Mouse (Mus musculus) layer of hippocampus, adult 2 months (tissue): ENCODE data around the gene C1qtnf5. TPM values are rescaled to one million over a fixed set of nuclear protein-coding genes. Genes with fewer than 3 reads are reported as not detected.

Experiments
- DNase-seq, 2 experiments: peaks; one replicate each; pipeline ENCODE4 v3.0.0; 2022; ENCODE audit warnings: low spot score in 2 of 2
- H3K27ac ChIP-seq: fragments of 200-600 bp; 2 replicates; pipeline ENCODE4 v1.8.1; 2022
- H3K4me3 ChIP-seq: fragments of 200-600 bp; 2 replicates; pipeline ENCODE4 v1.8.1; 2022; ENCODE audit warnings: mild to moderate bottlenecking
- CTCF ChIP-seq: fragments of 200-600 bp; conservative IDR thresholded peaks from 2 replicates; pipeline ENCODE4 v1.8.1; 2022; ENCODE audit warnings: antibody characterized with exemption, mild to moderate bottlenecking, moderate library complexity
- total RNA-seq, 2 experiments: library from RNA; stranded (reverse); gene quantifications; 2 replicates each; pipeline ENCODE4 v1.2.3; 2021

The C1qtnf5 gene
- total RNA-seq, 2 experiments from 2014 or later, result 12.3 to 14.4 TPM

DNA sequence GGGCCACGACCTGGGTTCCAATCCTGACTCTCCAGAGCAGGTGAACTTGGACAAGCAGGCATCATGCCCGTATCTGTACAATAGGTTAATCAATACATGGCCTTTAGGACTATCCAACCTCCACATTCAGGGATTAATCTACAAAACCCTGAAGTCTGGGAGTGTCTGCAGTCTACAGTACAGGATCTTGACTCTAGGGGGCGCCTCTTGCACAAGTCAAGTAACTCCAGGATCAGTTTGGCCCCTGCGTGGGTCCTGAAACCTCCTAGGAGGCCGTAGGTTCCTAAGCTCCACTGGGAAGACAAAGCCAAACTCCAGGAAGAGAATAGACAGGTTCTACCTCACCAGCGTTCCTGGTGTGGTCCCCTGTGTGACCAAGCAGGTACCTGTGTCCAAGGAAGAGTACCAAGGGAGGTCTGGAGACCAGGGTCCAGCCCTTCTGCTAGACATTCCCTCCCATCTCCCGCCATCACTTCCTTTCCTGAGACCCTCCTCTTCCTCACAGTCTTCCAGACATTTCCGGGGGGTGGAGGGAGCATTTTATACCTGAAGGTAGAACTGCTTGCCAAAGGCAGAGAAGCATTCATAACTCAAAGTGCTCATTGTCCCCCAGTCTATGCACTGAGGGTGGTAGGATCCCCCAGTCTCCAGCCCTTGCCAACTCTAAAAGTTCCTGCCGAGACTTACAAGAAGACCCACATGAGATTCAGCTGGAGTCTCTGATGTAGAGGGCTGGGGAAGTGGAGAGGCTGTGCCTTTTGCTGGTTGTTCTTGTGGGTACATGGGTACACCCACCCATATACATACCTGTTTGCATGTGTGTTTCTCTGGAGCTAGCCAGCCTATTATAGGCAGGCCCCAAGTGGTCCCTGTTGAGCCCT lies 32.4 kb upstream of the C1qtnf5 start:
- DNase-seq, result no peak
- TF ChIP-seq CTCF, result peak; percentile 76
- H3K4me3 ChIP-seq, result no peak overlapping the region
- H3K27ac ChIP-seq, result peak overlapping the region; percentile 11; the same call in 1 of the 2 replicates

DNA sequence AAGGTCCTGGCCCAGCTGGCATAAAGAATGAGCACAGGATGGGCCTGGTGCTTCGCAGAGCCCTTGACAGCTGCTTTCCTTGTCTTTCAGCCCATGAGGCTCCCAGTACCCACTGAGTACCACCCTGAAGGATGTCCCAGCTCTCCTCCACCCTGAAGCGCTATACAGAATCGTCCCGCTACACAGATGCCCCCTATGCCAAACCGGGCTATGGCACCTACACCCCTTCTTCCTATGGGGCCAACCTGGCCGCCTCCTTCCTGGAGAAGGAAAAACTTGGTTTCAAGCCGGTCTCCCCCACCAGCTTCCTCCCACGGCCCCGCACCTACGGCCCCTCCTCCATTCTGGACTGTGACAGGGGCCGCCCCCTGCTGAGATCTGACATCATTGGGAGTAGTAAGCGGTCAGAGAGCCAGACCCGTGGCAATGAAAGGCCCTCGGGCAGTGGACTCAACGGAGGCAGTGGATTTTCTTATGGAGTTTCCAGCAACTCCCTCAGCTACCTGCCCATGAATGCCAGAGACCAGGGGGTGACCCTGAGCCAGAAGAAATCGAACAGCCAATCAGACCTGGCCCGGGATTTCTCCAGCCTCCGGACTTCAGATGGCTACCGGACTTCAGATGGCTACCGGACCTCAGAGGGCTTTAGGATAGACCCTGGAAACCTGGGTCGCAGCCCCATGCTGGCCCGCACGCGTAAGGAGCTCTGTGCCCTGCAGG lies 31.6 kb upstream of the C1qtnf5 start:
- Histone ChIP-seq H3K27ac (no peak overlapping the region; the same call in 1 of the 2 replicates), H3K4me3 (no peak overlapping the region)
- DNase-seq, result no peak
- TF ChIP-seq CTCF, result no peak

DNA sequence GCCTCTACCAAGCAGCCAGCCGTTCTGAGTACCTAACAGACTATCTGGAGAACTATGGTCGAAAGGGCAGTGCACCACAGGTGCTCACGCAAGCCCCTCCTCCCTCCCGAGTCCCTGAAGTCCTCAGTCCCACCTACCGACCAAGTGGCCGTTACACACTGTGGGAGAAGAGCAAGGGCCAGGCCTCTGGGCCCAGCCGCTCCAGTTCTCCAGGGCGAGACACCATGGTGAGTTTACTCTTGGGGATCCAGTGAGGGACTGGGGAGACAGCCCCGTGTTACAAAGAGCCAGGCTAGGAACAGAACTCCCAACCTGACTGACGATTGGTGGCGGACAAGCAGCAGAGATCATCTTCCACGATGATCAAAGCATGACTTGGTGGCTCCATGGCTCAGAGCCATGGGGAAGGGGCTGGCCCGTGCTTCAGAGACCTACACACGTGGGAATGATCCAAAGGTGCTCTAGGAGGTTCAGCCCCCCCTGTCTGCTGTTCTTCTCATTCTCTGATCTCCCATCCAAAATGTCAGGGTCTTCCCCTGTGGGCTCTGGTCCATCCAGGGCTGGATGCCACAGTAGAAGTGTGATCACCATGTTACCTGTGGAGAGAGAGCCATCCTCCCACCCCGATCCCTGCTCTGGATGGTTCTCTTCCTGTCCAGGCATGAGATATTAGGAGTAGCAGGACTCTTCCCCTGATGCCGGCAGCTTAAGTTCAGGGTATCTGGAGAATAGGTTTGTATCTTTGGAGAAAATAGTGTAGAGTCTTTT lies 30.9 kb upstream of the C1qtnf5 start:
- H3K4me3 ChIP-seq, result no peak overlapping the region; the same call in 1 of the 2 replicates
- H3K27ac ChIP-seq, result no peak overlapping the region; the same call in 1 of the 2 replicates
- TF ChIP-seq CTCF, result no peak
- no peak for DNase-seq

DNA sequence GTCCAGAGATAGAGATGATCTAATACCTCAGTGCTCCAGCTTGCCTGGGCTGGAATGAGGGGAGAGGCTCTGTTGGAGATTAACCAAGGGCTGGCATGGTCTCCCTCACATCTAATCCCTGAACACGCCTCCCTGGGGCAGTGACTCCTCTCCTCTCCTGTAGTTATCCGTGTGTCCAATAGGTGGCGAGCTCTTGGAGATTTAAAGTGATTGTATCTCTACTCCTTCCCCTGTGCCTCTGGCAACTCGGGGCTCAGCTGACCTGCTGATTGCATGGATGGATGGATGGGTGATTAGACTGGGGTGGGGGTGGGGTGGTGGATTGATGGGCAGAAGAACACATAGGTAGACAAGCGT lies 30.3 kb upstream of the C1qtnf5 start:
- TF ChIP-seq CTCF, result peak; percentile 79
- Histone ChIP-seq H3K4me3 (peak overlapping the region; percentile 12; the same call in 1 of the 2 replicates), H3K27ac (peak overlapping the region; percentile 87; the same call in 1 of the 2 replicates)
- DNase-seq, result peak; percentile 65 to 66

DNA sequence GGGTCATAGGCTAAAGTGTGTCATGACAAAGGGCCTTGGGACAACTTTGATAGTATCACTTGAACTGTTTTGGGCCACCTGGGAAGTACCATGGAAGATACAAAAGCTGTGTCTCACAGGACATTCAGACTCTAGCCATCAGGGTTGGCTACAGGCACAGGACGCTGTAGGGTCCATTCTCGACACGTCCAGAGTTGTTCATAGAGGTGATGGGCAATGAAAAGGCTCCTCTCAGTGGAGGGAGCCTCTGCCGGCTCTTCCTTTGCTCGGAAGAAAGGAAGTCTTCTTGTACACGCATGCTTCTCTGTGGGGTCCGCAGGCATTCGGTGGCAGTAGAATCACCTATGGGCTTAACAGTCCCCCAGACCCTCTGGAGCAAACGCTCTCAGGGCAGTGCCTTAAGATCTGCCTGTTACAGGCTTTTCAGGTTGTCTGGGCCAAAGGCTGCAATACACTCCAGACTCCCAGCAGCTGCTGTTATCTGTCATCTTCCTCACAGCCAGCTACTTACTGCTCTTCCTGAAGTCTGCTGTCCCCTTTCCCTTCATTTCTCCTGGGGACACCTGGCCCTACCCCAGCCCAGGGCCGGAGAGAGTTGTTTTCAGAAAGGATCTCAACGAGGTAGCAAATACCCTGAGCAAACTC lies 29.7 kb upstream of the C1qtnf5 start:
- no peak for DNase-seq
- Histone ChIP-seq H3K4me3 (peak overlapping the region; percentile 12; the same call in 1 of the 2 replicates), H3K27ac (peak overlapping the region; percentile 87)
- TF ChIP-seq CTCF, result no peak

DNA sequence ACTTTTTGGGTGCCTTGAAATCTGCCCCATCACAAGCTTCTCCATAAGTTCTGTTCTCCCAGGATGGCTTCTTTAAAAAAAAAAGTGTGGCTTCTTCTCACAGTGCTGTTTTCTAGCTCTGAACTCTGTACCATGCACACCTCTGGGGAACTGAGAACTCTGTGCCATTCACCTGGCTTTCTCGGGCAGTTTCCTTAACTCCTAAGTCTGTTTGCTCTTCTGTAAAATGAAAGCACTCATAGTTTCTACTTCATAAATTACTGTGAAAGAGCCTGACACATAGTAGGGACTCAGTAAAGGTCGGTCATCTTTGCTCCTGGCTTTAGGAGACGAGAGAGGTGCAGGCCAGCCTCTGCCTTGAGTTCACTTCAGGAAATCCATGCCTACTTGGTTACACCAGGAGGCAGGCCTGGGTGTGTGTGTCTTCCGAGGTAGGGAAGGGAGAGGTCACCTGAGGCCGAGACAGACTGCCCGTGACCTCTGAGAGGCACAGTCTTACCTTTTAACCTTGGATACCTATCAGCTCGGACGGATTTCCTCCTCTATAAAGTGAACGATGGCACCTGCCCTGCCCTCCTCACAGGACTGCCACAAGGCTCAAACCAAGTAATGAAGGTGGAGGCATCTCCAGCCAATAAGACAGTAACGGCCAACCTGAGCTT lies 28.8 kb upstream of the C1qtnf5 start:
- peak overlapping the region; percentile 15; the same call in 1 of the 2 replicates for H3K4me3 ChIP-seq
- H3K27ac ChIP-seq, result peak overlapping the region; percentile 87

DNA sequence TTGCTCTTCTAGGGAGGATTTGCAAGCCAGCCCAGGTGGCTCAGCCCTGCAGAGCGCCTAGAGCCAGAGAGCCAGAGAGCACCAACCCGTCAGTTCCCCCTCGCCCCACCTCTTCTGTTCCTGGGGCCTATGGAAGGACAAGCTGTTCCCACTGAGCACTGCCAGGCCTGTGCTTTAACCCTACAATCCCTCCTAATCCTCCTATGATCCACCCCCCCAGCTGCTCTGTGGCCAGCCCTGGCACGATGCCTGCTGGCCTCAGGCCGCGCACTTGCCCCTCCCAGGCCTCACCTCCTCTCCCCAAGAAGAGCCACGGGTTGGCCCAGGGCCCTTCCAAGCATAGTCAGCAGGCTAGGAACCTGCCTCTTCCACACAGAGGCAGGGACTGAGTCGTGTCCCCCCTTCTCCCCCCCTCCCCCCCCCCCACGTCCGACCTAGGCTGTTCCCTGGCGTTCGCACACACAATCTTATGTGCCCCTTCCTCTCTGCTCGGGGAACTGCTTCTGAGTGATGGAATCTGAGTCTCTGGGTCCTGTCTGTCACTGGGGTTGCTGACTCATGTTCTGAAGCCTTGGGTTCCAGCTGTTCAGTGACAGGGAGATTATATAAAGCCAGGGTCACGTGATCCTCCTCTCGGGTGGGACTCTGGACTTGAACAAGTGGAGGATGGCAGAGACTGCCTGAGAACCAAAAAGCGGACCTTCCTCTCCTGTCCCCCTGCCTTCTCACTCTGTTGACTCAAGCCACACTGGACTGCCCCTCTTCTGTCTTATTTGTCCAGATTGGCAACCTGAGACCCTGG lies 27.9 kb upstream of the C1qtnf5 start:
- peak; percentile 51 to 58 for DNase-seq
- Histone ChIP-seq H3K27ac (peak overlapping the region; percentile 87), H3K4me3 (peak overlapping the region; percentile 15; the same call in 1 of the 2 replicates)
- TF ChIP-seq CTCF, result no peak

More for the DNA sequence above, 28.8 kb upstream of the C1qtnf5 start:
- no peak for TF ChIP-seq CTCF
- DNase-seq, result no peak

DNA sequence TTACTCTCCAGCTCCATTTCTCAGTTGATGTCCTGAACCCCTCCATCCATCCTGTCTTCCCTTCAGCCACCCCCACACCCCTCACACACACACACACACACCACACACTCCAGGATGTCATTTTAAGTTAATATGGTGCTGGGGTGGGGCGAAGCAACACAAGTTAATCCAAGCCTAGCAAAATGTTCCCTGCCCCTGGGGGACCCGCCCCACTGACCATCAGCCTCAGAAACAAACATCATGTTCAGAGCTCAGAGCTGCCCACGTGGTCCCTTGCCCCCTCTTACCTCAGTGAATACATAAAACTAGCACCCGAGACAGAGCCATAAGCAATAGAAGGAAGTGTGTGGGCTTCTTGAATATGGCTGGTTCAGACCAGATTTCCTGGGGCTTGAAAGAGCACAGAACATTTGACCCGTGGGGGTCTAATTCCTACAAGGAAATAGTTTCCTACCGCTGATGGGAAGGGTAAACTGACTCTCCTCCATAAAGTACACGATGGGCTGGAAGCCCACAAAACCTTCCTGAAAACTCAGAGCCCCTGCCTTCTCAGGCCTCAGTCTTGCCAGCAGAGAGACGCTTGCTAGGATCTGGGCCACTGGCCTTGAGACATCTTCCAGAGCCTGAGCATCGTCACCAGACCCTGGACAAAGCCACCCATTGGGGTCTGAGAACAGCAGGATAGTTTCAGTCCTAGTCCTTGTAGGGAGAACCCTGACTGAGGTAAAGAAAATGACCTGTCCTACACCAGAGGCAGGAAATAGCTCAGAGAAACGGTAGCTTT lies 26.9 kb upstream of the C1qtnf5 start:
- peak in 1 of 2 experiments; percentile 8 for DNase-seq
- Histone ChIP-seq H3K27ac (peak overlapping the region; percentile 87), H3K4me3 (no peak overlapping the region)
- TF ChIP-seq CTCF, result no peak

DNA sequence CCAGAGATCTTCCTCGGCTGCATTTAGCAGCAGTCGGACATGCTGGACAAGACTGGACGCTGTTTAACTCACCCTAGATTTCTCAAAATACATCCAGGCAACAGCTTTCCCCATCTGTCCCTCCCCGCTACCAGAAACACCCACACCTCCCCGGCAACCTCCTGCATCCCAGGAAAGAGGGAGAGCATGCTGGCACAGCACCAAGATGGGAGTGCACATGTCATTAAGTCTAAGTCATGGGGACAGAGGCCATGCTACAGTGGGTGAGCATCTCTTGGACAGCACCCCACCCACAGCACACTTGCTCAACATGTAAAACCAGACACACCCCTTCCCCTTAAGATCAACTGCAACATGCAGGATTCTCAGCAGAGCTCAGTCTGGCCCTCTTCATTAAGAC lies 26.1 kb upstream of the C1qtnf5 start:
- Histone ChIP-seq H3K4me3 (no peak overlapping the region), H3K27ac (peak overlapping the region; percentile 87)
- DNase-seq, result peak in 1 of 2 experiments; percentile 60
- TF ChIP-seq CTCF, result no peak

DNA sequence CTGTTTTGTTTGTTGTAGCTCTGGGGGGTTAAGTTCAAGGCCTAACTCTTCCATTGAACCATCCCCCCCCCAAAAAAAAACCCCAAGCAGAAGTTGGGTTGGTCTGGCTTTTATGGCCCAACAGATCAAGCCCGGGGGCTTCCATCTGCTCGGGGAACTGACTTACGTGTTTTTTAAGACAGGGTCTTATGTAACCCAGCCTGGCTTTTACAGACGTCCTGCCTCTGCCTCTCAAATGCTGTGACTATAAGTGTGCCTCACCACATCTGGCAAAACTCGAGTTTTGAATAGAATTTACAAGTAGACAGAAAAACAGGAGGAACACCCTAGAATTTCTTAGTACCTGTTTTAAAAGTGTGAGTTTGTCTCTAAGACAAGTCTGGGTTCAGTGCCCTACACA lies 25.5 kb upstream of the C1qtnf5 start:
- Histone ChIP-seq H3K4me3 (no peak overlapping the region), H3K27ac (peak overlapping the region; percentile 87)
- peak in 1 of 2 experiments; percentile 8 for DNase-seq
- TF ChIP-seq CTCF, result no peak
